Mouse (Mus musculus): ENCODE measurements around the gene Tmtc1.

DNA sequence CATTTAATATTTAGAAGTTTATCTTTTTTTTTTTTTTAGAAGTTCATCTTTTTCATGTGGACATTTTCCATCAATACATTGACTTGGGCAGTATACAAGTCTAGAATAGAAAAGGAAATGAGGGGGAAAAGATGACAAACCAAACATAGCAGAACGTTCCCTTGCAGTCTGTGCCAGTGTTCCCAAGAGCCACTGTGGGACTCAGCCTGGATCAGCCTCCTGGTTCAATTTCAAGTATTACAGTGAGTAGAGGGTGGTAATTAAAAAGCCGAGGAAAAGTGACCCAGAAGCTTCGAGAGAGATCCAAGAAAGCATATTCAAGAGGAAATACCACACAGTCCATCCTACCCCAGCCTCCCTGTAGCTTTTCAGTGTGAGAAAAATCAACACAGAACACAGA, 40.4 kb downstream of the Tmtc1 start:
- no peak for TF ChIP-seq CTCF (IDR thresholded peaks at IDR 0.05; ENCODE audit: low read depth)
- no peak for TF ChIP-seq EP300 (optimal IDR thresholded peaks at IDR 0.05)

All from stomach, postnatal 0 days (tissue).